Mouse (Mus musculus) midbrain, embryonic 16.5 days (tissue): ENCODE measurements around the gene Trip10. TPM values are rescaled to one million over a fixed set of nuclear protein-coding genes. Genes with fewer than 3 reads are reported as not detected.

Experiments
- ATAC-seq: fragments of 200-750 bp; cut with Nextera tagmentation; 2 replicates; pipeline ENCODE4 v1.8.0; 2017; ENCODE audit warnings: moderate TSS enrichment
- H3K27ac ChIP-seq: fragments of 300-500 bp; sonication (generic); 2 replicates; pipeline ENCODE4 v1.5.1; 2014; ENCODE audit warnings: mild to moderate bottlenecking, low read length, mixed read lengths
- H3K27me3 ChIP-seq: fragments of 300-500 bp; sonication (generic); 2 replicates; pipeline ENCODE4 v1.6.1; 2014; ENCODE audit warnings: low read depth, low read length, mixed read lengths; ENCODE audit not compliant: control insufficient read depth, insufficient read depth
- H3K36me3 ChIP-seq: fragments of 300-500 bp; sonication (generic); 2 replicates; pipeline ENCODE4 v1.6.1; 2014; ENCODE audit warnings: mild to moderate bottlenecking, low read length, moderate library complexity, mixed read lengths; ENCODE audit not compliant: control insufficient read depth, insufficient read depth
- H3K4me1 ChIP-seq: fragments of 300-500 bp; sonication (generic); 2 replicates; pipeline ENCODE4 v1.6.1; 2014; ENCODE audit warnings: mild to moderate bottlenecking, low read length, mixed read lengths; ENCODE audit not compliant: control insufficient read depth, insufficient read depth
- H3K4me2 ChIP-seq: fragments of 300-500 bp; sonication (generic); 2 replicates; pipeline ENCODE4 v1.6.1; 2014; ENCODE audit warnings: mild to moderate bottlenecking, low read length, mixed read lengths
- H3K4me3 ChIP-seq: fragments of 300-500 bp; sonication (generic); 2 replicates; pipeline ENCODE4 v1.5.1; 2014; ENCODE audit warnings: low read depth, mild to moderate bottlenecking, low read length, moderate library complexity, mixed read lengths
- H3K9ac ChIP-seq: fragments of 300-500 bp; sonication (generic); 2 replicates; pipeline ENCODE4 v1.6.1; 2014; ENCODE audit warnings: low read depth, low read length, mixed read lengths
- H3K9me3 ChIP-seq: fragments of 300-500 bp; sonication (generic); replicated peaks from 2 replicates; pipeline ENCODE4 v1.6.1; 2014; ENCODE audit warnings: mild to moderate bottlenecking, low read length, mixed read lengths; ENCODE audit not compliant: control insufficient read depth, poor library complexity, severe bottlenecking
- WGBS: fragments of 180-500 bp; shearing (Covaris S2); extraction: QIAGEN DNeasy Blood & Tissue Kit; methylation state at CpG from one replicate; pipeline ENCODE4 v1.1.7; 2014; 5-methylcytosine and 5-hydroxymethylcytosine counted together
- polyA plus RNA-seq: library from polyadenylated mRNA; unstranded; fragments of >200 nt; fragmentation: Nextera tagmentation; extraction: Ambion mirVana; gene quantifications from 2 replicates; pipeline ENCODE4 v1.2.1, GENCODE M21; 2015

Gene Trip10
- polyA plus RNA-seq, 1 experiment from 2014 or later, result 9.2 TPM

GRCm38 (mm10) chr17:57256921-57257485 lies 7.7 kb downstream of the Trip10 start:
- Histone ChIP-seq H3K27me3 (no peaks in the 10 kb centered on the region), H3K4me1 (no peaks in the 10 kb centered on the region), H3K27ac (no peak overlapping the region), H3K4me3 (no peak overlapping the region), H3K9me3 (no peaks in the 10 kb centered on the region), H3K9ac (no peak overlapping the region), H3K4me2 (no peak overlapping the region), H3K36me3 (peaks cover 2% of the 10 kb centered on the region; the same call in 1 of the 2 replicates)
- ATAC-seq, result no peak
- WGBS, result 96% methylated on average over 22 of the region's 22 CpGs

GRCm38 (mm10) chr17:57258191-57258590 lies 8.9 kb downstream of the Trip10 start:
- 99% methylated on average over 3 of the region's 3 CpGs for WGBS
- Histone ChIP-seq H3K27ac (no peak overlapping the region), H3K4me2 (no peak overlapping the region), H3K4me3 (no peak overlapping the region), H3K9ac (no peak overlapping the region), H3K36me3 (peaks cover 2% of the 10 kb centered on the region; the same call in 1 of the 2 replicates), H3K9me3 (no peaks in the 10 kb centered on the region), H3K27me3 (no peaks in the 10 kb centered on the region), H3K4me1 (no peaks in the 10 kb centered on the region)
- ATAC-seq, result no peak

GRCm38 (mm10) chr17:57259742-57260141 lies 10.5 kb downstream of the Trip10 start:
- ATAC-seq, result no peak
- no peaks in the 10 kb centered on the region for H3K9me3 ChIP-seq
- H3K27me3 ChIP-seq, result no peaks in the 10 kb centered on the region
- no peak overlapping the region for H3K4me3 ChIP-seq
- H3K36me3 ChIP-seq, result no peaks in the 10 kb centered on the region; the same call in 1 of the 2 replicates
- H3K4me2 ChIP-seq, result no peak overlapping the region
- WGBS, result 90% methylated on average over 8 of the region's 8 CpGs
- H3K4me1 ChIP-seq, result no peaks in the 10 kb centered on the region
- H3K27ac ChIP-seq, result no peak overlapping the region
- H3K9ac ChIP-seq, result no peak overlapping the region

DNA sequence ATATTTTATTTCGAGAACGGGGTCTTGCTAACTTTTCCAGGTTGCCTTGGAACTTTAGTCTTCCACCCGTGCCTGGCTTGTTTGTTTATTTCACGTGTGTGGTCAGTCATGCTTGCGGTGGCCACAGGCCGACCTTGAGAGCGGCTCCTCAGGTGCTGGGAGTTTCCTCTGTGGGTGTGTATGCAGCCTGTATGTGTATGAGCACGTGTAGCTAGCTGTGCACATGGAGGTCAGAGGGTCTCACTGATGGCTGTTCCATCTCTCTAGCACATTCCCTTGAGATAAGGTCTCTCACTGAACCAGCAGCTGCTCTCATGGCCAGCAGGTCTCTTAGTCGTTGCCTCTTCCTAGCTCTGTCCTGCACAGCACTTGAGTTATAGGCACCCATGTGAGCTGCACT lies 11.1 kb downstream of the Trip10 start:
- WGBS, result 93% methylated on average over 9 of the region's 9 CpGs
- H3K4me1 ChIP-seq, result no peaks in the 10 kb centered on the region
- no peak overlapping the region for H3K27ac ChIP-seq
- no peak for ATAC-seq
- H3K9ac ChIP-seq, result no peak overlapping the region
- no peak overlapping the region for H3K4me2 ChIP-seq
- H3K9me3 ChIP-seq, result no peaks in the 10 kb centered on the region
- no peaks in the 10 kb centered on the region; the same call in 1 of the 2 replicates for H3K36me3 ChIP-seq
- no peaks in the 10 kb centered on the region for H3K27me3 ChIP-seq
- no peak overlapping the region for H3K4me3 ChIP-seq

DNA sequence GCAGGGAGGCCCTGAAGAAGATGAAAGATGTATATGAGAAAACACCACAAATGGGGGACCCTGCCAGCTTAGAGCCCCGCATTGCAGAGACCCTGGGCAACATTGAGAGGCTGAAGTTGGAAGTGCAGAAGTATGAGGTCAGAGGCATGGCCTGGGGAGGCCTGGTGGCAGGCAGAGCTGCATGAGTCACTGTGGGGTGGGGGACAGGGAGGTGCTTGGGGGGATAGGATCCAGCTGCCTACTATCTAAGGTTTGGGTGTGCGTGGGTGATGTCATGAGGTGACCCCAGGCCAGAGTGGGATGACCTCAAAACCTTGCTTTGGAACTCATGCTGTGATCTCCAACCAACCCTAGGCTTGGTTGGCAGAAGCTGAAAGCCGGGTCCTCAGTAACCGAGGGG lies 12.0 kb downstream of the Trip10 start:
- no peaks in the 10 kb centered on the region for H3K4me1 ChIP-seq

GRCm38 (mm10) chr17:57261796-57262195 lies 12.5 kb downstream of the Trip10 start:
- no peaks in the 10 kb centered on the region for H3K9me3 ChIP-seq
- H3K4me2 ChIP-seq, result no peak overlapping the region
- no peak for ATAC-seq
- no peak overlapping the region for H3K4me3 ChIP-seq
- no peaks in the 10 kb centered on the region for H3K27me3 ChIP-seq
- no peak overlapping the region for H3K9ac ChIP-seq
- no peaks in the 10 kb centered on the region; the same call in 1 of the 2 replicates for H3K36me3 ChIP-seq
- WGBS, result 58% methylated on average over 1 of the region's 1 CpGs
- H3K4me1 ChIP-seq, result no peaks in the 10 kb centered on the region
- no peak overlapping the region for H3K27ac ChIP-seq

More for the DNA sequence above, 12.0 kb downstream of the Trip10 start:
- Histone ChIP-seq H3K27me3 (no peaks in the 10 kb centered on the region), H3K36me3 (no peaks in the 10 kb centered on the region; the same call in 1 of the 2 replicates), H3K4me3 (no peak overlapping the region), H3K9ac (no peak overlapping the region), H3K27ac (no peak overlapping the region), H3K4me2 (no peak overlapping the region), H3K9me3 (no peaks in the 10 kb centered on the region)
- ATAC-seq, result no peak
- 92% methylated on average over 4 of the region's 4 CpGs for WGBS

- whole genome bisulfite sequencing, result 92% methylated on average over 17 of the region's 17 CpGs
- H3K27me3 ChIP-seq, result no peaks in the 10 kb centered on the region
- H3K4me2 ChIP-seq, result no peak overlapping the region
- H3K9me3 ChIP-seq, result no peaks in the 10 kb centered on the region
- H3K9ac ChIP-seq, result no peak overlapping the region
- H3K4me1 ChIP-seq, result no peaks in the 10 kb centered on the region
- ATAC-seq, result no peak
- H3K36me3 ChIP-seq, result no peaks in the 10 kb centered on the region; the same call in 1 of the 2 replicates
- no peak overlapping the region for H3K27ac ChIP-seq
- no peak overlapping the region for H3K4me3 ChIP-seq
Measured at GRCm38 (mm10) chr17:57262901-57263550, 13.8 kb downstream of the Trip10 start.

- H3K4me2 ChIP-seq, result no peak overlapping the region
- no peak overlapping the region for H3K4me3 ChIP-seq
- H3K9me3 ChIP-seq, result no peaks in the 10 kb centered on the region
- WGBS, result 85% methylated on average over 2 of the region's 2 CpGs
- no peaks in the 10 kb centered on the region for H3K4me1 ChIP-seq
- no peak for ATAC-seq
- H3K27me3 ChIP-seq, result no peaks in the 10 kb centered on the region
- no peak overlapping the region for H3K27ac ChIP-seq
- no peak overlapping the region for H3K9ac ChIP-seq
- no peaks in the 10 kb centered on the region for H3K36me3 ChIP-seq
Measured at GRCm38 (mm10) chr17:57264164-57264563, 14.9 kb downstream of the Trip10 start.
